Mouse (Mus musculus): Measurements from ENCODE around the gene Ptgds. TPM values are rescaled to one million over a fixed set of nuclear protein-coding genes. Genes with fewer than 3 reads are reported as not detected.

Ptgds gene
- 9.3 TPM in 1 of 2 replicates, not detected in the other for polyA plus RNA-seq (2011; ENCODE audit: insufficient read depth, insufficient read length, low replicate concordance, missing spikeins)

GRCm38 (mm10) chr2:25469969-25470368 is at the start of gene Ptgds:
Gene Ptgds, minus strand, starts transcription at chr2:25470046.
- no peak within 1 kb of the TSS for H3K4me3 ChIP-seq (replicated peaks; ENCODE audit: control insufficient read depth, low read depth, low read length)
- peaks cover 3% of the 10 kb centered on the region for H3K4me1 ChIP-seq (ENCODE audit: control insufficient read depth, insufficient read depth, low read length)
- H3K27ac ChIP-seq (ENCODE audit: control insufficient read depth, insufficient read depth, low read depth, low read length, poor library complexity), result no peak within 1 kb of the TSS
- 83% methylated on average over 6 of the region's 6 CpGs for WGBS
- no peak for TF ChIP-seq POLR2A (IDR thresholded peaks at IDR 0.05; ENCODE audit: borderline replicate concordance, control insufficient read depth, low read depth, low read length)
- TF ChIP-seq CTCF (IDR thresholded peaks at IDR 0.05; ENCODE audit: control insufficient read depth, insufficient read depth, low read length), result no peak

GRCm38 (mm10) chr2:25509912-25510311 is 40.1 kb upstream of the Ptgds start:
- no peaks in the 10 kb centered on the region for H3K4me1 ChIP-seq (ENCODE audit: control insufficient read depth, insufficient read depth, low read length)
- WGBS, result 72% methylated on average over 3 of the region's 3 CpGs
- no peak overlapping the region for H3K27ac ChIP-seq (ENCODE audit: control insufficient read depth, insufficient read depth, low read depth, low read length, poor library complexity)
- TF ChIP-seq CTCF (IDR thresholded peaks at IDR 0.05; ENCODE audit: control insufficient read depth, insufficient read depth, low read length) (peak; percentile 36), POLR2A (IDR thresholded peaks at IDR 0.05; ENCODE audit: borderline replicate concordance, control insufficient read depth, low read depth, low read length) (no peak)
- H3K4me3 ChIP-seq (replicated peaks; ENCODE audit: control insufficient read depth, low read depth, low read length), result no peak overlapping the region

GRCm38 (mm10) chr2:25506964-25507363 is 37.1 kb upstream of the Ptgds start:
- 56% methylated on average over 5 of the region's 5 CpGs for WGBS
- no peak overlapping the region for H3K27ac ChIP-seq (ENCODE audit: control insufficient read depth, insufficient read depth, low read depth, low read length, poor library complexity)
- TF ChIP-seq POLR2A (IDR thresholded peaks at IDR 0.05; ENCODE audit: borderline replicate concordance, control insufficient read depth, low read depth, low read length), result no peak
- TF ChIP-seq CTCF (IDR thresholded peaks at IDR 0.05; ENCODE audit: control insufficient read depth, insufficient read depth, low read length), result 0 out of 2 replicates have a peak, but pooled peaks have one; percentile 11
- H3K4me1 ChIP-seq (ENCODE audit: control insufficient read depth, insufficient read depth, low read length), result peaks cover under 1% of the 10 kb centered on the region; the same call in 1 of the 2 replicates
- no peak overlapping the region for H3K4me3 ChIP-seq (replicated peaks; ENCODE audit: control insufficient read depth, low read depth, low read length)

GRCm38 (mm10) chr2:25505860-25506259 is 36.0 kb upstream of the Ptgds start:
- no peak for TF ChIP-seq CTCF (IDR thresholded peaks at IDR 0.05; ENCODE audit: control insufficient read depth, insufficient read depth, low read length)
- no peak for TF ChIP-seq POLR2A (IDR thresholded peaks at IDR 0.05; ENCODE audit: borderline replicate concordance, control insufficient read depth, low read depth, low read length)
- peaks cover 4% of the 10 kb centered on the region for H3K4me1 ChIP-seq (ENCODE audit: control insufficient read depth, insufficient read depth, low read length)
- no peak overlapping the region for H3K27ac ChIP-seq (ENCODE audit: control insufficient read depth, insufficient read depth, low read depth, low read length, poor library complexity)
- WGBS, result 85% methylated on average over 4 of the region's 4 CpGs
- H3K4me3 ChIP-seq (replicated peaks; ENCODE audit: control insufficient read depth, low read depth, low read length), result no peak overlapping the region

GRCm38 (mm10) chr2:25505000-25505399 is 35.2 kb upstream of the Ptgds start:
- TF ChIP-seq CTCF (IDR thresholded peaks at IDR 0.05; ENCODE audit: control insufficient read depth, insufficient read depth, low read length) (no peak), POLR2A (IDR thresholded peaks at IDR 0.05; ENCODE audit: borderline replicate concordance, control insufficient read depth, low read depth, low read length) (no peak)
- peaks cover 6% of the 10 kb centered on the region for H3K4me1 ChIP-seq (ENCODE audit: control insufficient read depth, insufficient read depth, low read length)

GRCm38 (mm10) chr2:25504538-25504937 is 34.7 kb upstream of the Ptgds start:
- TF ChIP-seq POLR2A (IDR thresholded peaks at IDR 0.05; ENCODE audit: borderline replicate concordance, control insufficient read depth, low read depth, low read length), result no peak
- TF ChIP-seq CTCF (IDR thresholded peaks at IDR 0.05; ENCODE audit: control insufficient read depth, insufficient read depth, low read length), result no peak
- Histone ChIP-seq H3K4me3 (replicated peaks; ENCODE audit: control insufficient read depth, low read depth, low read length) (no peak overlapping the region), H3K4me1 (ENCODE audit: control insufficient read depth, insufficient read depth, low read length) (peaks cover 6% of the 10 kb centered on the region), H3K27ac (ENCODE audit: control insufficient read depth, insufficient read depth, low read depth, low read length, poor library complexity) (no peak overlapping the region)
- WGBS, result 51% methylated on average over 19 of the region's 19 CpGs

More at GRCm38 (mm10) chr2:25505000-25505399, 35.2 kb upstream of the Ptgds start:
- WGBS, result 56% methylated on average over 1 of the region's 1 CpGs
- H3K27ac ChIP-seq (ENCODE audit: control insufficient read depth, insufficient read depth, low read depth, low read length, poor library complexity), result no peak overlapping the region
- no peak overlapping the region for H3K4me3 ChIP-seq (replicated peaks; ENCODE audit: control insufficient read depth, low read depth, low read length)

GRCm38 (mm10) chr2:25502726-25503125 is 32.9 kb upstream of the Ptgds start:
- TF ChIP-seq POLR2A (IDR thresholded peaks at IDR 0.05; ENCODE audit: borderline replicate concordance, control insufficient read depth, low read depth, low read length), result no peak
- TF ChIP-seq CTCF (IDR thresholded peaks at IDR 0.05; ENCODE audit: control insufficient read depth, insufficient read depth, low read length), result no peak
- Histone ChIP-seq H3K4me1 (ENCODE audit: control insufficient read depth, insufficient read depth, low read length) (peaks cover 6% of the 10 kb centered on the region), H3K4me3 (replicated peaks; ENCODE audit: control insufficient read depth, low read depth, low read length) (no peak overlapping the region), H3K27ac (ENCODE audit: control insufficient read depth, insufficient read depth, low read depth, low read length, poor library complexity) (no peak overlapping the region)
- WGBS, result 83% methylated on average over 3 of the region's 3 CpGs

- TF ChIP-seq POLR2A (IDR thresholded peaks at IDR 0.05; ENCODE audit: borderline replicate concordance, control insufficient read depth, low read depth, low read length), result no peak
- no peak for TF ChIP-seq CTCF (IDR thresholded peaks at IDR 0.05; ENCODE audit: control insufficient read depth, insufficient read depth, low read length)
- 73% methylated on average over 20 of the region's 20 CpGs for WGBS
- Histone ChIP-seq H3K27ac (ENCODE audit: control insufficient read depth, insufficient read depth, low read depth, low read length, poor library complexity) (peak within 1 kb of the TSS; percentile 66), H3K4me3 (replicated peaks; ENCODE audit: control insufficient read depth, low read depth, low read length) (peak within 1 kb of the TSS; percentile 96), H3K4me1 (ENCODE audit: control insufficient read depth, insufficient read depth, low read length) (peaks cover 8% of the 10 kb centered on the region)
Observed at GRCm38 (mm10) chr2:25501593-25502486, 32.0 kb upstream of the Ptgds start, which contains the start of gene C8g. Gene C8g, minus strand, starts transcription at chr2:25501719.
